Mouse (Mus musculus) adrenal gland, postnatal 36 days (tissue): ENCODE results near the gene Psma7. TPM values are rescaled to one million over a fixed set of nuclear protein-coding genes. Genes with fewer than 3 reads are reported as not detected.

Experiments
- DNase-seq, 2 experiments: peaks; one replicate each; pipeline ENCODE4 v3.0.0; 2021; ENCODE audit warnings: mixed read lengths in 1 of 2
- long read RNA-seq, 2 experiments: library from polyadenylated mRNA; stranded (forward); transcript quantifications; one replicate each; pipeline ENCODE4 v2.0.0; 2021; ENCODE audit warnings: borderline sequencing depth in 2 of 2
- total RNA-seq, 2 experiments: library from RNA; stranded (reverse); gene quantifications; 2 replicates each; pipeline ENCODE4 v1.2.3; 2021

Gene Psma7
- 100 to 1,000 TPM; 246 to 260 TPM for total RNA-seq
- long read RNA-seq, experiment 1, transcript Psma7-201 (7 exons, 914 nt) = major isoform, 331 of 431 reads
- long read RNA-seq, experiment 1, partial matches to known transcripts = 89 of 431 reads
- long read RNA-seq, experiment 1, other reads (novel, unspliced or antisense) = 7 of 431 reads
- long read RNA-seq, experiment 2, transcript Psma7-201 (7 exons, 914 nt) = major isoform, 128 of 174 reads
- long read RNA-seq, experiment 2, partial matches to known transcripts = 40 of 174 reads
- long read RNA-seq, experiment 2, other reads (novel, unspliced or antisense) = 6 of 174 reads

- peak; percentile 93 to 96 for DNase-seq
Measured at GRCm38 (mm10) chr2:180042256-180042857, at the start of gene Psma7, which contains the start of gene Ss18l1. Gene Psma7 (minus strand): TSS chr2:180042433. Gene Ss18l1 (plus strand): TSS chr2:180042509.

DNA sequence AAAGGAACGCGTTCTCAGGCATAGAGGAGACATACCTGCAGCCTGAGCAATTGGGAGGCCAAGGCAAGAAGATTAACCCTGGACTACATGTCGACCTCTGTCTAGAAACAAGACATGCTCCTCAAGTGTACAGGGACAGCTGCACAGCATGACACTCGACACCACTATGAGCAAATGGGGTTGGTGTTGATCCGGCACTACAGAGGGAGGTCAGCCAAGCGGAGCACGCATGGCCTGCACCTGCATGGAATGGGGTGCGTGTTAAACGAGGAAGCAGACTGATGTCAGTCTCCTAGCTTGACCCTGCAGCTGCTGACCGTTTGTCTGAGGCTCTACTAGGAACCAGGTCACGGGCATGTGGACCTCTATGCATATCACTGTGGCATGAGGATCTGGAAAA lies 48.1 kb upstream of the Psma7 start:
- no peak for DNase-seq

GRCm38 (mm10) chr2:180087472-180087871 lies 45.2 kb upstream of the Psma7 start:
- DNase-seq = no peak

- DNase-seq = no peak
Measured at GRCm38 (mm10) chr2:180086637-180087027, 44.4 kb upstream of the Psma7 start.

- DNase-seq = no peak
Measured at GRCm38 (mm10) chr2:180085926-180086636, 43.8 kb upstream of the Psma7 start.

DNA sequence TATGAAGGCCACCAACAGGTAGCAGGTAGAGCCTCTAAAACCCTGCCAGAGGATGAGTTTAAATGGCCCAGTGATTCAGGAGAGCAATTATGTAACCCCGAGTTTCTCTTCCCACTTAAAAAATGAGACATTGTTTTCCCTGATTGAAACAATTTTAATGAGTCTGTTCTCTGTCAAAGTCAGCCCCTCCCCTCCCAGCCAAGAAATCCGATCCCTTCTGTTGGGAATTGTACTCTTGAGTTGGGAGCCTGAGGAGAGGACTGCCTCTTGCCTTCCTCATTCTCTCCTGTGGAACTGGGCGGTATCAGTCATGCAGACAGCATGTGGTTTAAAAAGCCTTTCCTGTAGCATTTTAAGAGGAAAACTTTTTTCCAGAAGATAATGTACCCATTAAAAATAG lies 42.3 kb upstream of the Psma7 start:
- no peak for DNase-seq

GRCm38 (mm10) chr2:180083063-180083462 lies 40.8 kb upstream of the Psma7 start:
- DNase-seq = no peak

DNA sequence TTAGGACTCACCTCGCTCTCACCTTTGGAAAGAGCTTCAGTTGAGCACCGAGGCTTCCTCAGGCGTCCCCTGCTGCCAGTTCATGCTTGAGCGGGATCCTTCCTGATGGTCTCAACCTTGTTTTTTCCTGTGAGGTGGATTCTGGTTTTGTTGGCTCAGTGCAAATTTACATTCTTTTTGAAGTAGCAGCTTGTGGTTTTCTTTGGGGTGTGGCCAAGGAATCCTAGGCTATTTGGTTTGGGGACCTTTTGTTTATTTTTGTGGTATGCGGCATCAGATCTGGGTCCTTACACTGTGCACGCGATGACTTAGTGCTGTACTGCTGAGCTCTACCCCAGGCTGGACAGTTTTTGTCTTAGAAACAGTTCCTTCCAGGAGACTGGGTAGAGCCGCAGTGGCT lies 38.4 kb upstream of the Psma7 start:
- DNase-seq = no peak

DNA sequence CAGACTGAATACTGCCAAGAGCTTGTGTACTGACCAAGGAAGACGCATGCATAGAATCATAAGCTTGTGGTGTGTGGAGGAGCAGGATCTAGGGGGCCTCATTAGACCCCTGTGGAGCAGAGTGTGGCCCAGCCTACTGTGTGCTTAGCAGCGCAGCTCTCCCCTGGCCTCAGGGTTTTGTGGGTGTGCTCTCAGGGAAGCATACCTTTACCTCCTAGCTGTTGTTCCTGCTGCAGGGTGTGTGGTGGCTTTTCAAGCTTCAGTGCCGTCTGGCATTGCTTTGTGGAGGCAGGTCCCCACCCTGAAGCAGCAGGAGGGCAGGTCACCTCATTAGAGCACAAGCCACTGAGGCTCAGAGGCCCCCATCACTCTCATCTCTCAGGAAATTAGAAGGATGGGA lies 35.4 kb upstream of the Psma7 start:
- DNase-seq = no peak

- no peak for DNase-seq
Measured at GRCm38 (mm10) chr2:180072886-180073285, 30.7 kb upstream of the Psma7 start.

DNA sequence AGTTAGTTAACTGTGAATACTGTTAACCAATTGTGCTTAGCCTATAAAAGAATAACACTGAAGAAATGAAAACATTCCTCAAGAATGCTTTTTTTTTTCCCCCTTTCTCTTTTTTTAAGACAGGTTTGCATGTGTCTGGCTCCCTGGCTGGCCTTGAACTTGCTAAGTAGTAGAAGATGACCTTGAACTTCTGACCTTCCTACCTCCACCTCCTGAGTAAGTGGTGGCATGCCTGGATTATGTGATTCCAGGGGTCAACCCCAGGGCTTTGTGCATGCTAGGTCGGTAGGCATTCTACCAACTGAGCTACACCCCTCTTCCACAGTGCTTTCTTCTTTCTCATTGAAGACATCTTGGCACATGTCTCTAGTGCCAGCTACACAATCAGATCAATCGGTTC lies 29.4 kb upstream of the Psma7 start:
- no peak for DNase-seq

DNA sequence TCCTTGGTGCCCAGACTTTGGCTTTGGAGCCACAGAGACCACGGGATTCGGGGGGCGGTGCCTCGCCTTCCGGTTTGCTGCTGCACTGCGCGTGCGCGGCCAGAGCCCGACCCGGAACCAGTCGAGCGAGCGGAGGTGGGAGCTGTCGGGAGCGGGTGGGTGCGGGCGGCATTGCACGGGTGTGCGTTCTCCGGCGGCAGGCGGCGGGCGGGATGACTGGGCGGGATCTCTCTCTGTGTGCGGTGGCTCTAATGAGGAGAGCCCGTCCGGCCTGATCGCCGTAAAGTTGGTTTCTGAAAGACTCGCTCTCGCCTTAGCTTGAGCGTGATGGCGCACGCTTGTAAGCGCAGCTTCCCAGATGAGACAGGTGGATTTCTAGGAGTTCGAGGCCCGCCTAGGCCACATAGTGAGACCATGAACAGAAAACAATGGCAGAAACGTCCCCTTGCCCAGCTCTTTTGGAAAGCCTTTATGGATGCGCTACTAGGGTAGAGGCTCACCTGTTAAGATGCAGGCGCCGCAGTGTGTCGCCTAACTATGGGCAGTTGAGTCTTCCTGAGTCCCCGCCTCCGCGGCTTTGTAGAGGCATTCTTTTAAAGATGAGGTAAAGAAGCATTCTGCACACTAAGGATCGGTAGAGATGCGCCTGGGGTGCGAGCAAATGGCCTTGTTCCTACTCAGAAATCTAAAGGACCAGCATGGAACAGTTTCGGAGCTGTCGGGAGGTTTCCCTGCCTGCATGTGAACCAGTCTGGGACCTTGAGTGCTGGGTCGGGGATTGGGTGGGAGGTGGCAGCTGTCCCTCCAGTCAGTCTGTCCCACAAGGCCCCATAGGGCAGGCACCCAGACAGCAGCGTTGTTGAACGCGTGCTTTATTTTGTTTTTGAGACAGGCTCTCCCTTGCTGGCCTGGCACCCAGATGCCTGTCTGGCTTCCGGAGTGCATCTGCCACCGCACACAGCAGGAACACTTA lies 28.5 kb upstream of the Psma7 start, which contains the start of gene Mtg2:
TSS of gene Mtg2 (plus strand) at position 108 of the 973 bp plus-strand sequence.
- DNase-seq = peak; percentile 96

- no peak for DNase-seq
Measured at GRCm38 (mm10) chr2:180069770-180070480, 27.7 kb upstream of the Psma7 start.

- no peak for DNase-seq
Measured at GRCm38 (mm10) chr2:180063338-180064131, 21.3 kb upstream of the Psma7 start.

- DNase-seq = no peak
Measured at GRCm38 (mm10) chr2:180053001-180053400, 10.8 kb upstream of the Psma7 start.

DNA sequence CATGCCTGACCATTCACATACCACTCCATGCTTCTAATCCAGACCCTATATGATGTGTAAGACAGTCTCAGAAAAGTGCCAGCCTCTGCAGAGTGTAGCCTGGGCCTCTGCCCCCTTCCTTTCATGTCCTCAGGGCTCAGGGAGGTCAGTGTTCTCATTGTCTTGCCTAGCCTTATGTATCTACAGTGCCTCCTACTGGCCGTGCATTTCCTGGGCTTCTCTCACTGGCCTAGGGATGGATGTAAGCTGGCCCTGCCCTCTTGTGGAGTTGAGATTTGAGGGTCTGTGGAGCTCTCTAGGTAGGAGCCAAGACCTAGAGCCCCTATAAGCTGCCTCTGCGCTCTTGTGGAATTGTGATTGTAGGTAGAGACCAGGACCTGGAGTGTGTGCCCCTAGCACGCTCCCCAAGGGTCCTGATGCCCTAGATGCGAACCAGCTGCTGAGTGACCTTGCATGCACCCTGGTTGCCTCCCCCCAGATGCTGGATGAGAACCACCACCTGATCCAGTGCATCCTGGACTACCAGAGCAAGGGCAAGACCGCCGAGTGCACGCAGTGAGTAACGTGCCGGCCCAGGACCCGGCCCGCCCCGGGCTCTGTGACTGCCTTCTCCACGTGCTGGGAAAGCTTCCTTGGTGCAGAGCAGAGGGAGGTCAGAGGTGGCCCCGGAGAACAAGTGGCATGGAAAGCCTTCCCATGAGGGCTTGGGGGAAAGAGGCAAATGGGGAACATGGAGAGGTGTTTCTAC lies 9.9 kb upstream of the Psma7 start:
- DNase-seq = peak in 1 of 2 experiments; percentile 15

- peak; percentile 83 to 90 for DNase-seq
Measured at GRCm38 (mm10) chr2:180050986-180051385, 8.8 kb upstream of the Psma7 start.

GRCm38 (mm10) chr2:180047980-180048635 lies 5.9 kb upstream of the Psma7 start:
- no peak for DNase-seq

DNA sequence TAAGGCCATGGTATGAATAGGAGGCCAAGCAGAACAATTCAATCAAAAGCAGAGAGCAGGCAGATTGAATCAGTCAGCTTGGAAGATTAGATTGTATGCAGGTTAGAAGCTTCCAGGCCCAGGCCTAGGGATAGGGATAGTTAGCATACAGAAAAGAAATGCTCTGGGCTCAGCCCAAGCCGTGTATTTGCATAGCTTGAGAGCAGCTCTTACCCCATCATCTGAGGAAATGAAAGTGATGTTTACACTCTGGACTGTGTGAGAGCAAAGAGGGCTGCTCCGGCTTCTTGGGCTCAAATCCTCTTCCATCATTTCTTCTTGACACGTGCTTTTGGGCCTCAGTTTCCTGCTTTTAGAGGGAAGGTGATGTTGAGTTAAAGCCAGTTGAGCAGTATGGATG lies 5.3 kb upstream of the Psma7 start:
- no peak for DNase-seq
